Mouse (Mus musculus) cortical plate, adult 2 months (tissue): ENCODE results near the gene Uba7. TPM values are rescaled to one million over a fixed set of nuclear protein-coding genes. Genes with fewer than 3 reads are reported as not detected.

Experiments
- H3K27ac ChIP-seq: fragments of 200-500 bp; 2 replicates; pipeline ENCODE4 v1.5.1; 2012; ENCODE audit warnings: low read length, control low read depth, inconsistent platforms; ENCODE audit not compliant: insufficient read depth
- H3K4me1 ChIP-seq: fragments of 200-500 bp; 2 replicates; pipeline ENCODE4 v1.6.1; 2011; ENCODE audit warnings: low read length; ENCODE audit not compliant: control insufficient read depth, insufficient read depth
- H3K4me3 ChIP-seq: fragments of 200-500 bp; 2 replicates; pipeline ENCODE4 v1.5.1; 2011; ENCODE audit warnings: mild to moderate bottlenecking, low read length, control low read depth; ENCODE audit not compliant: insufficient read depth
- CTCF ChIP-seq: fragments of 200-500 bp; IDR thresholded peaks from 2 replicates; pipeline ENCODE4 v1.5.1; 2011; ENCODE audit warnings: mild to moderate bottlenecking, control low read depth, low read length; ENCODE audit not compliant: insufficient read depth; ENCODE audit errors: extremely low read depth
- POLR2A ChIP-seq: fragments of 200-500 bp; IDR thresholded peaks from 2 replicates; pipeline ENCODE4 v1.6.1; 2011; ENCODE audit warnings: mild to moderate bottlenecking, low read length, control low read depth; ENCODE audit not compliant: insufficient read depth; ENCODE audit errors: extremely low read depth
- polyA plus RNA-seq: library from polyadenylated mRNA; depleted of rRNA; stranded (reverse); fragments of >200 nt; gene quantifications from 2 replicates; pipeline ENCODE4 v1.2.3, GENCODE M21; 2012

Uba7 gene
- polyA plus RNA-seq, 1 experiment, result 14.9 TPM

DNA sequence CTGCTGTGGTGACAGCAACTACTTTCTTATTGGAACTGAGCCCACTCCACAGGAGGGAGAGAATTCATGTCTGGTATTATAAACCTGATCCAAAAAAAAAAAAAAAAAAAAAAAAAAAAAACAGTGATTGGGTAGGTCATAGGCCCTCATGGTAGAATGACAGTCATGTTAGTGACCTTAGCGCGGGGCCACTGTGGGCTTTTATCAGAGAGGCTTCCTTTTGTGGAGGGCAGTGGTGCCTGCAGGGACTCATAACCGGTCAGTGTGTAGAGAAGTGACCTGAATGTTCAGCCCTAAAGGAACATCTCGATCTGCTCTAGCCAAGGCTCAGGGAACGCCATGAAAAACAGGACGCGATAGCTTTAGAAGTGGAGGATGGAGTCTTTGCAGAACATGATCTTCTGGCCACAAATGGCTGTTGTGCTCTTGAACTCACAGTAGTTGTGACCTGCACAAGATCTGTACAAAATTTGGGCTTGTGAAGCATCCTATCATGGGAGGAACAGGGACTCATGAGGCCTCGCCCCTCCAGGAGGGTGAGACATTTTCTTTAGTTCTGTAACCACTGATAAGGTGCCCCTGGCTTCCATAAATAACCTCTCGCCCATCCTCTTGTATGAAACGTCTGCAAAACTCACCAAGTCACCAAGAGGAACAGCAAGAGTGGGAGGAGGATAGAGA is 674 bp upstream of the Uba7 start:
- H3K4me3 ChIP-seq, result no peak overlapping the region
- no peak for TF ChIP-seq CTCF
- no peak for TF ChIP-seq POLR2A
- H3K27ac ChIP-seq, result no peak overlapping the region
- no peaks in the 10 kb centered on the region for H3K4me1 ChIP-seq

- peaks cover 8% of the 10 kb centered on the region for H3K4me1 ChIP-seq
- no peak for TF ChIP-seq CTCF
- no peak for TF ChIP-seq POLR2A
Observed at GRCm38 (mm10) chr9:107978815-107979214, 3.5 kb downstream of the Uba7 start.

GRCm38 (mm10) chr9:107981684-107982605 is 6.6 kb downstream of the Uba7 start:
- Histone ChIP-seq H3K27ac (peak overlapping the region; percentile 93), H3K4me3 (no peak overlapping the region), H3K4me1 (peaks cover 8% of the 10 kb centered on the region)
- TF ChIP-seq CTCF (no peak), POLR2A (no peak)

More at GRCm38 (mm10) chr9:107978815-107979214, 3.5 kb downstream of the Uba7 start:
- no peak overlapping the region for H3K27ac ChIP-seq
- H3K4me3 ChIP-seq, result no peak overlapping the region

DNA sequence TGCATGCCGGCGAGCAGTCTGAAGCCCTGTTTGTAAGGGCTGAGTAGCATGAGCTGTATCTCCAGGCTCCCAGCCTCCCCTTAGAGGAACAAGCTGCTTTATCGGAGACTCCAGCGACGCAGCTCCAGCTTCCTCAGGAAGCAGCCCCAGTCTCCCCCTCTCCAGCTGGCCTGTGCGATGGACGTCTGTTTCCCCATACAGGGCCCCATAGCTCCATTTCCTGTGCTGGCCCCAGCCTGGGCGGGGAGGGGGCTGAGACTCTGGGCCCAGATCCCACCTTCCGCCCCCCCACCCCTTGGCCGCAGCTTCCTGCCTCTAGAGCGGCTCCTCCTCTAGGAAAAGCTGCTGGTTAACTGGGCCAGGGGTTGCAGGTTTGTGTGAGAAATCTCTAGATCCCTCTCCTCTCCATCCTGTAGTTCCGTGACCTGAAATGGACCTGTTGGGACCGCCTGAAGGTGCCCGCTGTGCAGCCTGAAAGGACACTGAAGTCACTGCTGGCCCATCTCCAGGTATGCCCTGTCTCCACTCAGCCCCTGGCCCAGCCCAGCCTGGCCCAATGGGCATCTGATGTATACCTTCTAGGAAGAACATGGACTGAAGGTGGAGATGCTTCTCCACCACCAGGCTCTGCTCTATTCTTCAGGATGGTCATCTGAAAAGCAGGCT is 7.5 kb downstream of the Uba7 start, which contains the start of gene Gm20661:
Gene Gm20661 (plus strand): TSS at position 378 of the 666 bp plus-strand sequence.
- H3K4me1 ChIP-seq, result peaks cover 8% of the 10 kb centered on the region
- peak within 1 kb of the TSS; percentile 97 for H3K27ac ChIP-seq
- 0 out of 2 replicates have a peak within 1 kb of the TSS, but pooled peaks have one; percentile 16 for H3K4me3 ChIP-seq
- TF ChIP-seq POLR2A, result no peak
- TF ChIP-seq CTCF, result no peak

DNA sequence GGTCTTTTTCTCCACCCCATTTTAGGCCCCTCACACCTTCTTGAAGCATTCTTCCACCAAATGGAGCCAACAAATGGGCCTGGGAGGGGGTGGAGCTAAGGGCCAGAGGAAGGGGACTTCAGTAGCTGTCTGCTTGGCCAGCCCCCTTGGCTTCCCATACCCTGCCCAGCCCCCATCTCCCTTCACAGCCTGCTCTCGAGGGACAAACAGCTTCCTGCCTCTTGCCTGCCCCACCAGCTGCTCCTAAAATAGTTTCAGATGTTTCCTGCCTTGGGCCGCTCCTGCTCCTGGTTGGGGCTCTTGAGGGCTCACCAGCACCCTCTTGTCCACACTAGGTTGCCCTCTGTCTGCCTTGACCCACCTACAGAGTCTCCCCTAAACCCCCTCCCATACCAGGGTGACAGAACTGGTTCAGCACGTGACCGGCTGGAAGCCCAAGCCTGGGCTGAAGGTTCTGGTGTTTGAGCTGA is 8.2 kb downstream of the Uba7 start:
- TF ChIP-seq POLR2A (no peak), CTCF (no peak)
- peaks cover 8% of the 10 kb centered on the region for H3K4me1 ChIP-seq
- peak overlapping the region; percentile 97 for H3K27ac ChIP-seq
- 0 out of 2 replicates have a peak overlapping the region, but pooled peaks have one; percentile 16 for H3K4me3 ChIP-seq

DNA sequence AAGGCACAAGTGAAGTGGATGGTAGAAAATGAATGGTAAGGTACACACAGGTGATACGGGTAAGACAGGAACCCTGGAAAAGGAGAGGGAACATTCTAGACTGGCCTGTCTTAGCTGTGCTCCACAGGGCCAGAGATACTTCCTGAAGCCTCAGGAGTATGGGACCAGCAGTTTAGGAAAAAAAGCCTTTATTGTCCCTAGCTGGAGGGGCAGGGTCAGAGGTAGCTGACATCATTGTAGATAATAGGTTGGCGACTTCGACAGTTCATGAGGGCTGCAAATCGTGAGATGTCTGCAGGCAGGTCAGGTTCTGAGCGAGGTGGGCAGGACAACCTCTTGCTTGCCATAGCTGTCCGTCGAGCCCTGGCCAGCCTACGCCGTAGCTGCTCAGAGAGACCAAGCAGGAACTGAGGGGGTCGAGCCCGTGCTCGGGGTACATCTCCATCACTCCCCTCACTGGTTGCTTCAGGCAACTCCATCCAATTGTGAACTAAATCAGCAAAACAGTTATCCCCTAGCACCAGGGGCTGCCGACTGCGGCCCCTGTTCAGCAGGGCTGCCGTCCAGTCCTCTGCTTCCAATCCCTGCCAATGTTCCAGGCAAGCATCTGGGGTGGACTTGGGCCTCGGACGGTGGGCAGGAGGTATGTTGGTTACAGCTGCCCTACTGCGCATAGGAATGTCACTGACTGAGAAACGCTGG is 8.9 kb downstream of the Uba7 start:
- Histone ChIP-seq H3K4me1 (peaks cover 8% of the 10 kb centered on the region), H3K27ac (peak overlapping the region; percentile 97), H3K4me3 (peak overlapping the region; percentile 41)
- TF ChIP-seq POLR2A, result no peak
- TF ChIP-seq CTCF, result no peak

DNA sequence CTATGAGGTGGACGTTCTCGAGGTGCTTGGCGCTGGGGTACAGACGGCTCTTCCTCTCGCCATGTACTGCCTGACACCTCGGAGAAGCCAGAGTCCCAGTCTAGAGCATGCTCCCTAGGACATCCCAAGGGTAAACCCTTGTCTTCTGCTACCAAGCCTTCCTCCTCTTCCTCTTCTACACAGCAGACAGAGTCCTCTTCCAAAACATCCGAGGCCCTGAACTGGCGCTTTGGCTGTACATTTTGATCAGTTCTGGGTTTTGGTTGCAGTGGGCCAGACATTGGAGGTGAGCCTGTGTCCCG is 9.4 kb downstream of the Uba7 start:
- peak overlapping the region; percentile 41 for H3K4me3 ChIP-seq
- peak overlapping the region; percentile 97; the same call in 1 of the 2 replicates for H3K27ac ChIP-seq
- no peak for TF ChIP-seq CTCF
- TF ChIP-seq POLR2A, result no peak

DNA sequence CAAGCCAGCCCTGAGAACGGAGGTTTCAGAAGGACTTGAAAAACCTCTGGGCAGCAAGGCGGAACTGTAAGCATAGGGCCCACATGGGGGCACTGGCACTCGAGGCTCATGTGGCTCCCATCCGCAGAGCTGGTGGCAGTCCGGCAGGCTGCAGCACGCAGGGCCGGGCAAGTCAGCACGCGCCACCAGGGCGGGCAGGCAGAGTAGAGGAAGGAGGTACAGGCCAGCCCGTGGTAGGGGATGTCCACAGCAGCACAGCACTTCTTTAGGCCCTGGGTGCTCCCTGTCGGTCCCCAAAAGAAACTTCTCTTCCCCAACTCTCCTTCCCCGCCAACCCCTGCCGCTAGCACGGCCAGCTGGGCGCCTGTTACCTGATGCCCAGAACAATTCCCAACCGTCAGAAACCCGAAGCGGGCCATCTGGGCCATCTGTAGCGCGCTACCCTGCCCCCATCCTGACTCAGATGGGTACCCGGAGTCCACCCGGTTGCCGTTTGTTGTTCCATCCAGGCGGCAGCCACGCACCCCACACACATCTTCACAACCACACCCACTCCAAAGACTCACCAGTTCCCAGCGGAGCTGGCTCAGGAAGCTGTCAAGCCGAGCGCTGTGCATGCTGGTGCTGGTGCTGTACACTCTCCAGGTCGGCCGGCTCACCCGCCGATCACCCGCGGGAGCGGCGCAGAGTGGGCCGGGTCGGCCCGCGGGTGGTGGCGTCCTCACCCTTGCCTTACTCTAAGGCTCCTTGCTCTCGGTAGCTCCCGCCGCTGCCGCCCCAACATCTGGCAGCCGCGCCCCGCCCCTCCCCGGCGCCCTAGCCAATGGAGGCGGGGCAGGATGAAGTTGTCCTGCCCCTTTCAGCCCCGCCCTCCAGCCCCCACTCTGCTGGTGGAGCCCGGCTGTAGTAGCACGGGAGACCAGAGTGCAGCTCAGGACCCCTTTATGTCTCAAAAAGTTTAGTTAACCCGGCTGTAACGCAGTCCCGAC is 10.1 kb downstream of the Uba7 start, which contains the start of gene Inka1:
Gene Inka1 (minus strand): TSS at position 749 of the 989 bp plus-strand sequence.
- no peak for TF ChIP-seq POLR2A
- no peak for TF ChIP-seq CTCF
- peak within 1 kb of the TSS; percentile 97 for H3K27ac ChIP-seq
- peaks cover 8% of the 10 kb centered on the region for H3K4me1 ChIP-seq
- peak within 1 kb of the TSS; percentile 41 for H3K4me3 ChIP-seq

More for the DNA sequence above, 9.4 kb downstream of the Uba7 start:
- peaks cover 8% of the 10 kb centered on the region for H3K4me1 ChIP-seq
